Mouse (Mus musculus) kidney, postnatal 25 days (tissue): ENCODE measurements around the gene Shpk.

Experiments
- DNase-seq, 2 experiments: peaks; one replicate each; pipeline ENCODE4 v3.0.0; 2021; ENCODE audit warnings: mixed read lengths in 2 of 2

Gene Shpk

DNA sequence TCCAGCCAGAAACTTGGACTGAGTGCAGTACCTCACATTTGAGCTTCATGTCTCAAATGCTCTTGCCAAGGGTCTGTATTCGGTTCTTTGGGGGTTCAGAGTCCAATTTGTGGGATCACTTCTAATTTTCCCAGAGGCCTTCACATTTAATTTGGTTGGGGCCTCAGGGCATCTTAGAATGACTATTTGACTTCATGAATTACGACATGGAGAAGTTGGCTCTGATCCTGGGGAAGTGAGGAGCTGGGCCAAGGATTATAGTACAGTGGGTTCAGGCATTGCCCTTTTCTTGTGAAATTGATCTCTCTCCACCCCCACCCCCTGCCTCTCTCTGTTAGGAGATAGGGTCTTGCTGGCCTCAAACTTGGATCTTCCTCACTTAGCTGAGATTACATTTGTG is 1.8 kb downstream of the Shpk start:
- DNase-seq: peak in 1 of 2 experiments; percentile 24

GRCm38 (mm10) chr11:73201597-73201996 is 2.3 kb downstream of the Shpk start:
- DNase-seq: no peak

DNA sequence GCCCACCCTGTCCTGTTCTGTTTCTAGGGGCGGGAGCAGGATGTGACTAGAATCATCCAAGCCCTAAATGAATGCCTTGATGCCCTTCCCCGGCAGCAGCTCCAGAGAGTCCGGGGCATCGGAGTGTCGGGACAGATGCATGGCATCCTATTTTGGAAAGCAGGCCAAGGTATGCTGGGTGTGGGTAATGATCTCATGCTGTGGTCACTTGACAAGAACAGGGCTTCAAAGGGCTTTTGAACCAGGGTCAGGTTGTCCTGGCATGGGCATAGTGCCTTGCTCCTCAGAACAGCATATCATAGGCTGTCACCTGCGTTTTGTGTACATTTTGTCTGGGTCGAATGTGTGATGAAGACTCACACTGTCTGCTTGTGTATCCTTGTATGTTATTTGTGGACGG is 4.6 kb downstream of the Shpk start:
- DNase-seq: no peak

DNA sequence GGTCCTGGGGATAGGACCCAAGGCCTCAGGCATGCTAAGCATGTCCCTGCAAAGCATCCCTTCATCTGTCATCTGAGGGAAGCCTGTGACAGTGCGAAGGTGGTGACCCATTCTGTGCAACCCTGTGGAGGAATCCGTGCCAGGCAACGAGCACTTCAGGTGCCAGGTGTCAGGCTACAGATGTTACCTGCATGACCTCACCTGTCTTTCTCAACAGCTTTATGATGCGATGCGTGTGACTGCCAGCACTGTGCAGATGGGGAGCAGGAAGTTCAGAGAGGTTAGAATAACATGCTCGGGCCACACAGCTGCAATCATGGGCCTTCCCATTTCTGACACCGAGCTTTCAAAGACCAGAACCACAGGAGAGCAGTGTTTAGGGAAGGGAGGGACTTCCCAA is 5.9 kb downstream of the Shpk start:
- DNase-seq: no peak

- DNase-seq: peak in 1 of 2 experiments; percentile 18
Measured at GRCm38 (mm10) chr11:73207621-73208020, 8.4 kb downstream of the Shpk start.

GRCm38 (mm10) chr11:73213956-73214355 is 14.7 kb downstream of the Shpk start:
- no peak for DNase-seq

- no peak for DNase-seq
Measured at GRCm38 (mm10) chr11:73219671-73220070, 20.4 kb downstream of the Shpk start.

DNA sequence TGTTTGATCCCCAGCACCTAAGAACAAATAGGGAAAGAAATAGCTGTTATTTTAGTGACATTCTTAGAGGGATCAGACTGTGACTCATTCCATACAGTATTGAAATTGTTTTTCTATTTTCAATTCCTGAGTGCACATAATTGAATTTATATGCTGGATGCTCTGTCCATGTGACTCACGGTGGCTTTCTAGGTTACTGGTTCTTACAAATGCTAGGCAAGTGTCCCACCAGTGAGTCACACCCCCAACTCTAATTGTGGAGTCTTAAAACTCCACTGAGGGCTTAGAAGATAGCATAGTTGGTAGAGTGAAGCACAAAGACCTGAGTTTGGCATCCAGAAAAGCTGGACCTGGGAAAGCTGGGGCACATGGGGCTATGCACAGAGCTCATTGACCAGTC is 21.4 kb downstream of the Shpk start:
- DNase-seq: no peak

GRCm38 (mm10) chr11:73222846-73223245 is 23.6 kb downstream of the Shpk start:
- no peak for DNase-seq

DNA sequence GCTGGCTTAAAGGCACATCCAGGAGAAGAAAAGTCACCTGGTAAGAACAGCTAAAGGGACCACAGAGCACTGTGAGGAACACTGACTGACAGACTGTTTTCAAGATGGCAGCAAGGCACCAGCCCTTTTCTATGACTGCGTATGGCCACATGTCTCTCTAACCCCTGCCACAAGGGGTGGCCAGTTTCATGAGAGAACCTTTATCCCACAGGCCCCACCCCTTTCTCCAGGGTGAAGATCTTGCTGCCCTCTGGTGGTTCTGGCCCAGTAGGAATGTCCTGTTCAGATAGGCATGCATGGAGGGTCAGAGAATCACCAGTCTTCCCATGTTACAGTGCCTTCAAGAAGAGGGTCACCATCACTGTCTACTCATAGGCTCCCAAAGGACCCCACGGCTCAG is 24.7 kb downstream of the Shpk start:
- peak; percentile 65 to 66 for DNase-seq

DNA sequence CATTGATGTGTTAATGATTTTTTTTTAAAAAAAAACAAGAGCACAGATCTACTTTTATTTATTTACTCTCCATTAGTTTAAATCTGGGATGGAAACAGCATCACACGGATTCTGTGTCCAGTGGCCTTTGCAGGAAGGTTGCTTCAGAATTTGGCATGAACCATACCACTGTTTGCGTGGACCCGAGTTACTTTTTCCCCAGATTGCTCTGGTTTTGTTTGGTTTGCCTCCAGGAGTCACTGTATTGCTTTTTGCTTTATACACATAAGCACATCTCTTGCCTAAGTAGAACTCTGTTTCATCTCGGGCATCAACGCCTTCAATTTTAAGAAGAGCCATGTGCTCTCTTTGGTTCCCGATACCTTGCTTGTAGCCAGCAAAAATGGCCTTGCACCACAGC is 26.6 kb downstream of the Shpk start:
- DNase-seq: no peak

DNA sequence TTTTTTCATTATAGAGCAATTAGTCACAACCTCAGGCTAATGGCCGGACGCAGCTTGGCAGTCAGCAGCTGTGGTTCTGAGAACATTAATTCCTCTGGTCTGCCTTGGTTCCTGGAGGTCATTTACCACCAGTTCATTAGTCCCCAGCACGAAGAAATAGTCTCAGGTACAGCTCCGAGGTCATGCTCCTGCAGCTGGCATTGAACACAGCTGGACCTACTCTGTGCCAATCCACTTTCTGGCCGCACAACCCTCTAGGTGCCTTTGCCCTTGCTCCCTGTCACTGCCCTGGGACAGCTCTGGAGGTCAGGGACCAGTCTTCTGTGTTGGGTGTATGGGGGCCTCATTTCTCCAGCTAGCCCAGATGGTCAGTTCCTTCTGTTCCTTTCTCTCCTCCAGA is 29.6 kb downstream of the Shpk start:
- DNase-seq: peak in 1 of 2 experiments; percentile 42

DNA sequence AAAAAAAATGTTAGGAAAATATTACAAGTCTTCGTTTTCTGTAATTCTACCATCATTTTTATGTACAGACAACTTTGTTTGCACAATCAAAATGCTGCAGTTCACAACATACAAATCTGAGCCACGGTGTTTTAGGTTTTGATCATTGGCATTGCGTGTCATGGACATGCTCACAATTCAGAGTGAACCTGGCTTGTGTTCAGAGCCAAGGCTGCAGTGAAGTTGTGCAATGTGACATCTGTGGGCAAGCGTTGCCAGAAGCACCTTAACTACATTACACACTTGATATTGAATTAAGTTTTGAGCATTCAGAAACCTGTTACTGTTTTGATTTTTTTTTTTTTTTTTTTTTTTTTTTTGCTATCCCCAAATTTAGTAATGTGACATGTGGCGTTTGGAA is 30.8 kb downstream of the Shpk start:
- DNase-seq: no peak

DNA sequence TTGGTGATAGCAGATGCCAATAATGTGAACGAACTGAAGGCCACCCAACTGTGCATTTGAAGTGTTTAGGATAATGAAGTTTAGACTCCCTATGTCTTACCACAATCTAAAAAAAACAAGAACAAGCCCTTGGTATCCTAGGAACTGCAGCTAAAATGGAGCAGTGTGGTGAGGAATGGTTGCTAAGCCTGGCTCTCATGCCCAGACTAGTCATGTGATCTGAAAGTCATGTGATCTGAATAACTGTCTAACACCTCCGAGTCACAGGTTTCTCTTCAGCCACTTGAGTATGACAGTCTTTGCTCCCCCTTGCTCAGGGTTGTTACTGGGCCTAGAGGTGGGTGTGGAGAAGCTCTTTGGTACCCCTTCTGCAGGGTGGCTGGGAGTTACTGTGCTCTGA is 33.3 kb downstream of the Shpk start:
- no peak for DNase-seq

DNA sequence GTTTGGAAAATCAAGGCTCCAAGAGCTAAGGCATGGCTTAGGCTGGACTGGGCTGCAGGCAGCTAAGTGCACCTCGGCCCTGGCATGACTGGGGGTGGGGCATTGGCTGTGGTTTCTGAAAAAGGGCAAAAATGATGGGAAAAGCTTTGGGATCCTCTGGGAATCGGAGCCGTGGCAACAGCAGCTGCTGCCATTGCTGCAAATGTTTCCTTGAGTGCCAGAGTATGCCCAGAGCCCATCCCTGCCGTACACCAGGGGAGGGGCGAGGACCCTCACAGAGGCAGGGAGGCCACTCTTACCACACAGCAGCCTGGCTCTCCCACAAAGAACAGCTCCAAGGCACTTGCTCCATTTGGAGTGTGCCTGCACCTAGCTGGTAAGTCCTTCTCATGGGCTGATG is 34.7 kb downstream of the Shpk start, which contains the start of gene Trpv1:
Gene Trpv1, plus strand, starts transcription at position 301 of the 400 bp plus-strand sequence.
- DNase-seq: no peak

GRCm38 (mm10) chr11:73235990-73236701 is 36.9 kb downstream of the Shpk start:
- peak; percentile 75 to 82 for DNase-seq

- DNase-seq: peak in 1 of 2 experiments; percentile 7
Measured at GRCm38 (mm10) chr11:73236731-73237130, 37.5 kb downstream of the Shpk start.

- no peak for DNase-seq
Measured at GRCm38 (mm10) chr11:73242199-73242598, 42.9 kb downstream of the Shpk start.

DNA sequence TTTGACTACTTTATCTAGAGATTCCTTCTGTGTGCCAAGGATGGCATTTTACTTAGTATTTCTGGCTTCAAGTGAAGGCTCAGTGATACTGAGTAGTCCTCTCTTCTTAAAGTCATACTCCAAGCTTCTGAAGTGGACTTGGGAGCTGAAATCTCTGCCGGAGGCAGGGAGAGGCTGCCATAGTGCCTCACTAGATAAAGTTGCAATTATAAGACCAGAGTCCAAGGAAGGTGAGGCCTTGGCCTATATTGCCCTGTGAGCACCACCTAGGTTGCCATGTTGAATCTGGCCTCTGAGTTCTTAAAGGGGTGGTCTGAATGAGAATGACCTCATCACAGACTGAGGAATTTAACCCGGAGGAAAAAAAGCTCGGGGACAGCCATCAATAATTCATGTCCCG is 43.5 kb downstream of the Shpk start:
- DNase-seq: no peak

- DNase-seq: no peak
Measured at GRCm38 (mm10) chr11:73257362-73257945, 58.2 kb downstream of the Shpk start.

- no peak for DNase-seq
Measured at GRCm38 (mm10) chr11:73258664-73259063, 59.4 kb downstream of the Shpk start.

DNA sequence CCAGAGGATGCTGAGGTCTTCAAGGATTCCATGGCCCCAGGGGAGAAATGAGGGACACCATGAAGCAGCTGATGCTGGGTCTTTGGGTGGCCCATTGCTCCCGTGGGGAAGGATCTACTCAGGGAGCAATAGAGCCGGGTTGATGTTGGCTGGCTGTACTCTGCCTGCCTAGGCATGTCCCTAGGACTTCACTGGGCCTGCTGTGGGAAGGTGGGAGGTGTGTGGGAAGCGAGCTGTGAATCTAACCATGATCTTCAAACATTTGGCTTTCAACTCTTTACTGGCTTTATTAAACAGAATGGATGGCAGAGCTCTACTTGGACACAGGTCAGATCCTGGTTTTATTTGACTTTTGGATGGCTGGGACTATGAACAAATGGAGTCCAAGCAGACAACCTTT is 61.2 kb downstream of the Shpk start:
- DNase-seq: no peak

DNA sequence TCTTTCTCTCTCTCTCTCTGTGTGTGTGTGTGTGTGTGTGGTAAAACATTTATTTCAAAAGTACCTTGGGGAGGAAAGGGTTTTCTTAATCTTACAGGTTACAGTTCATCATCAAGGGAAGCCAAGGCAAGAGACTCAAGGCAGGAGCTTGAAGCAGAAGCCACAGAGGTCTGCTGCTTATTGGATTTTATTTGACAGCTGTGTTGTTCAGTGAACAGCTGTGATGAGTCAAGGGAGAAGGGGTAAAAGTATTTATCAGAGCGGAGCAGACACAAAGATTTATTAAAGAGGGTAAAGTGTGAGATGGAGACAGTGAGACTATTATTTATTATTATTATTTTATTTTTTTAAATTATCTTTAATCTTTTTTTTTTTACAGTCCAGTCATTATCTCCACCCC is 62.1 kb downstream of the Shpk start:
- DNase-seq: no peak

GRCm38 (mm10) chr11:73267267-73267666 is 68.0 kb downstream of the Shpk start, which contains the start of gene Trpv3:
Gene Trpv3, plus strand, starts transcription at chr11:73267388.
- DNase-seq: no peak
